Mouse (Mus musculus) stomach, postnatal 0 days (tissue): ENCODE measurements around the gene Cisd1.

ENCODE experiments used
- CTCF ChIP-seq: IDR thresholded peaks from 2 replicates; pipeline ENCODE4 v1.5.1; 2016; ENCODE audit warnings: antibody characterized with exemption, low read depth, mild to moderate bottlenecking, moderate library complexity
- EP300 ChIP-seq: optimal IDR thresholded peaks from 2 replicates; pipeline ENCODE3; 2016; ENCODE audit warnings: antibody characterized with exemption

GRCm38 (mm10) chr10:71341290-71341689, 3.5 kb downstream of the Cisd1 start:
- TF ChIP-seq CTCF (no peak), EP300 (no peak)
